Mouse (Mus musculus) layer of hippocampus, postnatal 25 days (tissue): ENCODE results near the gene Dcdc2a. TPM values are rescaled to one million over a fixed set of nuclear protein-coding genes. Genes with fewer than 3 reads are reported as not detected.

Experiments
- DNase-seq, 2 experiments: peaks; one replicate each; pipeline ENCODE4 v3.0.0; 2022; ENCODE audit warnings: mixed read lengths in 2 of 2, low spot score in 1 of 2; ENCODE audit errors: extremely low spot score in 1 of 2
- total RNA-seq, 2 experiments: library from RNA; stranded (reverse); gene quantifications; 2 replicates each; pipeline ENCODE4 v1.2.3; 2021

The Dcdc2a gene
- total RNA-seq, result 10 to 100 TPM in 1 of 2 experiments, 1 to 10 TPM in 1; 9.7 to 12.1 TPM

GRCm38 (mm10) chr13:25055873-25056667, at the start of gene Dcdc2a:
Gene Dcdc2a (plus strand): TSS chr13:25056004.
- peak; percentile 9 to 10 for DNase-seq

GRCm38 (mm10) chr13:25007115-25007514, 48.7 kb upstream of the Dcdc2a start:
- DNase-seq, result peak in 1 of 2 experiments; percentile 69

GRCm38 (mm10) chr13:25018316-25018715, 37.5 kb upstream of the Dcdc2a start:
- no peak for DNase-seq

DNA sequence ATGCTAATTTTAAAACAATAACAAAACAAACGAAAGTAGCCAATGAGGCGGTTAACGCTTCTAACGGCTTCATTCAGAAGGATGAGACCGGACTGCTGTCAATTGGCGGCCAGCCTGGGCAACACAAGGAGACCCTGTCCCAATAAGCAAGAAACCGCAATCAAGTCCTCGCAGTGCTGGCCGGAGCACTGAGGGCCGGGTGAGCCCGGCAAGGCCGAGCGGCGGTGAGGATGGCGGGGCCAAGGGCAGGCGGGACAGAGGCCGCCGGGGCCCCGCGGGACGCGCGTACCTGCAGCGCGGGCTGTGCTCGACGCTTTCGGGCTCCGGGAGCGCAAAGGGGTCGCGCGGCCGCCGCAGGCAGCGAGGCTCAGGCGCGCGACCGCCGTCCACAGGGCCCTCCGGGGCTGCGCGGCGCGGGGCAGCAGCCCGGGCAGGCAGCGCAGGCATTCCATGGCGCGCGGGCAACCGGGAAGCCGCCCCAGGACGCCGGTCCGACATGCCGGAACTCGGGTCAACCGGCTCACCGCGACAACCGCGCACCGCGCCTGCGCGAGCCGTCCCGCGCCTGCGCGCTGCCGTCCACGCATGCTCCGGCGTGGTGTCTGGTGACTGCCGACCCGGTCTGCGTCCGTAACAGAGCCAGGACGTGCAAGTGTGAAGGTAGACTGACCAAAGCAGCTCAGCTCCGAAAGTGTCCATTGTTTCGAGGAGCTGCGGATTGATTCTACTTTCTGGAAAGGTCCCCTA, 35.8 kb upstream of the Dcdc2a start, which contains the start of gene Mrs2:
Gene Mrs2 (minus strand): TSS at position 587 of the 747 bp plus-strand sequence.
- DNase-seq, result peak; percentile 74 to 85

GRCm38 (mm10) chr13:25020540-25020892, 35.3 kb upstream of the Dcdc2a start:
- no peak for DNase-seq

DNA sequence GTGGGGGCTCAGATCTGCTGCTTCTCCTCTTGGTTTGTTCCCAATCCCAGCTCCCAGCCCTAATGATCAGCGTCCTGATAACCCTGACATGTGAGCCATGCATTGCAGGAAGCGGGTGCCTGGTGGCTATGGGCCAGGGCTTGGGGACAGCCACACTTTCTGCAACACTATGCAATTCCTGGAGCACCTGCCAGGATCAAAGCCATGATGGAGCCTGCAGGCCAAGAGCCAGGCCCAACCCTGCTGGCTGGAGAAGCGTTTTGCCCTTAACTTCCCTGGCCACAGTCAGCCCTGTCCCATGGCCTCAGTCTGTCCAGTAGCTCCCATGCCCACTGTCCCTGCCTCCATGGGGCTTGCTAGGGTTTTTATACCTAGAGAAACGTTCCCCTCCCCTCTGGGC, 33.4 kb upstream of the Dcdc2a start:
- DNase-seq, result no peak

DNA sequence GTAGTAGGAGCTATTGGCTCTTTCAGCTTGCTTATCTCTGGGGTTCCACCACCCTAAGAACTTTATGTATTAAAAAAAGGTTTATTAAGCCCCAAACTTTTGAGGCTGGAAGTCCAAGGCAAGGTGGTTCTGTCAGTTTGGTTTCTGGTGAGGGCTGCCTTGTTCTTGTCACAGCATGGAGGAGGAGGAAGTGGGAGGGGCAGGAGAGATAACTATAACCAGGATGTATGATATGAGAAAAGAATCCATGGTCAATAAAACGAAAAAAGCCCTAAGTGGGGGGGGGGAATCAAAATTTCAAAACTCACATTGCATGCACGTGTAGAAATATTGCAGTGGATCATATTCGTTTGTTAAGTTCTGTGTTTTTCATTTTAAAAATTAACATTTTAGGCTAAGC, 32.7 kb upstream of the Dcdc2a start:
- no peak for DNase-seq

DNA sequence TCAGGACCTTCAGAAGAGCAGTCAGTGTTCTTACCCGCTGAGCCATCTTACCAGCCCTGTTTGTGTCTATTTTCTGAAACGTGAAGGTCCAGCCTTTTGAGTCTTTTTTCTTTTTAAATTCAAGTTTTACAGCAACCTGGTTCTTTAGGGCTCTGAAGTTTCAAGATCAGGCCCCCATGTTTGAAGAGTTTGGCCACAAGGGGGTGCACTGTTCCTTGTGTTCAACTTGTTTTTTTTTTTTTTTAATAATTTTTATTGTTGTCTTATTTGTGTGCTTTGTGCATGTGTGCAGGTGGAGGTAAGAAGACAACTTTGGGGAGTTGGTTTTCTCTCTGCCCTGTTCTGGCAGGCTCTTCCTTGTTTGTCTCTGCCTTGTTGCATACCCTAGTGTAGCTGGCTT, 31.1 kb upstream of the Dcdc2a start:
- peak in 1 of 2 experiments; percentile 72 for DNase-seq

DNA sequence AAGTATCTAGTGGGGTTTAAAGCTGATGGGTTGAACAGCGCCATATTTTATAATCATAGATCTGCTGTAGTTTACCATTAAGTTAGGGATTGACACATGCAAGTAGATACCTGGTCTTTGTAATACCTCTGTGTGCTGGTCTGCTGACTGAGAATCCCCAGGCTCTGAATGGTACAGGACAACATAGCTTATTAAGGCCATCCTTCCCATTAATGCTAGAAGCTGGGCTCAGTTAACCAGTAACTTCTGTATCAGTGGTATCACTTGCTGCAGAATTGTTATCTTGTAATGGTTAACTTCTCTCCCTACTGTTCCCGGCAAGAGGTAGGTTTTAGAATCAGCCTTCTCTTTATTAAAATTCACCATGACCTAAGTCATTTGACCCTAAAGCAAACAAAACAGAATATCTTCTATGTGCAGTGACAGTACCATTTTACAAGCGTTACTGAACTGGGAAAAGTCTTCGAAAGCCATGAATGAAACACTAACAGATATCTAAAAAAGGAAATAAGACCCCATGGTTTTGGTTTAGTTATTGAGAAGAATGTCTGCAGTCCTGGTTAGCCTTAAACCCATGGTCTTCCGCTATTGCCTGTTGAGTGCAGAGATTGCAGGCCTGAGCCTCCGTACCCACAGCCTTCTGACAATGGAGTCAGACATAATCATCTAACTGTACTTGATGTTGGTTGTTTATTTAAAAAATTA, 29.2 kb upstream of the Dcdc2a start:
- DNase-seq, result no peak

DNA sequence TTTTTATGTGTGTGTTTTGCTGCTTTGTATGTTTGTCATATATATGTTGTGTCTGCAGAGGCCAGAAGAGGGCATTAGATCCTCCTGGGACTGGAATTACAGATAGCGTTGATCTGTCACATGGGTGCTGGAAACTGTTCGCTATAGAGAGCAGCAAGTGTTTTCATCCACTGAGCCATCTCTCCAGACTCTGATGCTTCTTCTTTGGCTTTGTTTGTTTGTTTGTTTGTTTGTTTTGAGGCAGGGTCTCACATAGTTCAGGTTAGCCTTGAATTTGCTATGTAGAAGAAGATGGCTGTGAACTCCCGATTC, 28.7 kb upstream of the Dcdc2a start:
- no peak for DNase-seq

DNA sequence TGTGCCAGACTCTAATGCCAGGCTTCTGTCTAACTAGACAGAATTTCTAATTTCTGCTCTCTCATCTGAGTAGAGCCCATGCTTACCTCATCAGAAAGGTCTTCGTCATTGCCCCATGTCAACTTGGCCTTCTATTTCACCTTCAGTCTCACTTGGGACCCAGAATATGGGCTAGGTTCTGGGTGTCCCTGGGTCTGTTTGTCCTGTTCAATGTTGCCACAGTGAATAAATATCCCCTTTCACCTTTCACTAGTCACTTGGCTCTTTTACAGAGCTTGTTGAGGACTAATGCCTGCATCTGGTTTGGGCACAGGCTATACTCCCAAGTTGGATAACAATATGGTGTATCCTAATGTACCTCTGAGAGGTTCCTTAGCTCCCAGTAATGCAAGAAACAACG, 16.3 kb upstream of the Dcdc2a start:
- DNase-seq, result no peak

DNA sequence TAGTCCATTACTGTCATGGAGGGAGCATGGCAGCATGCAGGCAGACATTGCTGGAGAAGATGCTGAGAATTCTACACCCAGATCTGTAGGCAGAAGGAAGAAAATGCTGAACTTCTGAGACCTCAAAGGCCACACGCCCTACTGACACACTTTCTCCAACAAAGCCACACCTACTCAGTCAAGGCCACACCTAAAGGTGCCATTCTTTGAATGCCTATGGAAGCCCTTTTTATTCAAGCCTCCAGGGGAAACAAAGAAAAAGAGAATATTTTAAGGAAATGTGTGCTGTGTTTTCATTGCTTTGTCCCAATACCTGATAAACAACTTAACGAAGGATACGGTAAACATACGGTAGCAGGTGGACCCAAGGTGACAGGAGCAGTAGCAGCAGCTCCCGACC, 3.1 kb upstream of the Dcdc2a start:
- DNase-seq, result no peak

GRCm38 (mm10) chr13:25055111-25055554, 671 bp upstream of the Dcdc2a start:
- peak; percentile 52 to 55 for DNase-seq

- DNase-seq, result no peak
Observed at GRCm38 (mm10) chr13:25066659-25067058, 10.9 kb downstream of the Dcdc2a start.

DNA sequence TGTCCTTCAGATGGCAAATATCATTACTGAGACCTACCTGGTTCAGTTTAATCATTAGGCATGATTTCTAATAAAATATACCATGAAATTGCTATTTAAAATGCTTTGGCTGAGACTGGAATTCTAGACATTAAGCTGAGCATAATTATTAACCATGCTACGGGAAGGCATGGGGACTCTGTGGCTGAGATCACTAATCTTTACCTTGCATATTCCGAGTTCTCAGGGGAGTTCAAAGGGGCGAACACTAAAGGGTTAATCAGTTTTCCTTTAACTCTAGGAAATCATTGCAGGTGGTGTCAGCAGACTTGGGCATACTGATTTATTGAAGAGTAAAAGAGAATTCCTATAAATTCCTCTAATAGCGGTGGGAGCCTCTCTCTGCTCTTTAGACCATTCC, 11.4 kb downstream of the Dcdc2a start:
- DNase-seq, result no peak

GRCm38 (mm10) chr13:25069765-25070164, 14.0 kb downstream of the Dcdc2a start:
- DNase-seq, result no peak

GRCm38 (mm10) chr13:25070791-25071190, 15.0 kb downstream of the Dcdc2a start:
- DNase-seq, result no peak

- no peak for DNase-seq
Observed at GRCm38 (mm10) chr13:25077262-25077661, 21.5 kb downstream of the Dcdc2a start.

- DNase-seq, result no peak
Observed at GRCm38 (mm10) chr13:25083144-25083572, 27.4 kb downstream of the Dcdc2a start.

DNA sequence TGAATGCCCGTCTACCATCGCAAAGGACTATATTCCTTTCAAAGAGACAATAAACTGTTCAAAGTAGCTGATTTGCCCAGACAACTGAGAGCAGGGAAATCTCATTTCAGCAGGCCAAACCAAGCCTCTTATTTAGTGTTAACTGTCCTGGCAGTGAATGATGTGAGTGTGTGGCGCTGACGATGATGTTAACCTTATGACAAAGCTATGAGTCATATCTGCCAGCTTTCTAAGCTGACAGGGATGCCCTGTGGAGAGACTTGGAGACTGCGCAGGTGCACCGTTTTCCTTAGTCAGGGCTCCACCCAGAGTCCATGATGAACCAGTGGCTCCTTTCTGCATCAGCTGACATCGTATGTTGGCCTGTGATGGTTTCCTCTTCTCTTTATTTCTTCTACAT, 29.3 kb downstream of the Dcdc2a start:
- no peak for DNase-seq

GRCm38 (mm10) chr13:25091347-25091746, 35.5 kb downstream of the Dcdc2a start:
- no peak for DNase-seq
